Mouse (Mus musculus) right cerebral cortex, postnatal 36 days (tissue): ENCODE measurements at regions not wholly inside any gene's neighbourhood (a gene's known extent, or its start where the extent isn't known, plus 50 kb on each side); places are given as distances from the start of the nearest gene placed in this dataset.

Experiments used
- DNase-seq, 2 experiments: peaks; one replicate each; pipeline ENCODE4 v3.0.0; 2022; ENCODE audit warnings: low spot score in 2 of 2, mixed read lengths in 1 of 2

GRCm38 (mm10) chr10:65845096-65845624, 1250.8 kb upstream of the Jmjd1c start:
- no peak for DNase-seq

GRCm38 (mm10) chr10:65846136-65846535, 1249.8 kb upstream of the Jmjd1c start:
- DNase-seq, result peak; percentile 14 to 30

- no peak for DNase-seq
Measured at GRCm38 (mm10) chr10:65847622-65848021, 1248.3 kb upstream of the Jmjd1c start.

GRCm38 (mm10) chr10:65889881-65890280, 1206.0 kb upstream of the Jmjd1c start:
- DNase-seq, result no peak

GRCm38 (mm10) chr10:65907571-65907970, 1188.4 kb upstream of the Jmjd1c start:
- DNase-seq, result no peak

GRCm38 (mm10) chr10:65912518-65912917, 1183.4 kb upstream of the Jmjd1c start:
- no peak for DNase-seq

GRCm38 (mm10) chr10:65932077-65932476, 1163.8 kb upstream of the Jmjd1c start:
- DNase-seq, result no peak

- DNase-seq, result peak in 1 of 2 experiments; percentile 47
Measured at GRCm38 (mm10) chr10:65948587-65948986, 1147.3 kb upstream of the Jmjd1c start.

GRCm38 (mm10) chr10:65962441-65962840, 1133.5 kb upstream of the Jmjd1c start:
- DNase-seq, result no peak

- DNase-seq, result no peak
Measured at GRCm38 (mm10) chr10:65969770-65970169, 1126.2 kb upstream of the Jmjd1c start.
